Mouse (Mus musculus): Measurements from ENCODE around the gene Cope.

The Cope gene

DNA sequence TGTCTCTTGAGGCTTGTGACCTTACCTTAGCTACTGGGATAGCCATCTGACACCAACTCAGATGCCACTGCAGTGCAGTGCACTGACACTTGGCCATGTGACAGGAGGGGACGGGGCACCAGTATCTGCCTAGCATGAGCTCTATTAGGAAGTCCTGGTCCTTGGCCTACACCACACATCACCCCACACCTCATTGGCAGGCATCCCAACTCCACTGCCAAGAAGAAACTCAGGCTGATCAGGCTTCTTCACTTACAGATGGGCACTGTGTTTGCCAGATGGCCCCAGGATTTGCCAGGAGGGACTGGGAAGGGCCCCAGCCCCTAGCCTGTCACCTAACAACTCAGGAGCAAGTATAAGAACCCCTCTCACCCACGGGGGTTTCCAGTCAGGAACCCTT lies 11.1 kb downstream of the Cope start:
- DNase-seq, result no peak

DNA sequence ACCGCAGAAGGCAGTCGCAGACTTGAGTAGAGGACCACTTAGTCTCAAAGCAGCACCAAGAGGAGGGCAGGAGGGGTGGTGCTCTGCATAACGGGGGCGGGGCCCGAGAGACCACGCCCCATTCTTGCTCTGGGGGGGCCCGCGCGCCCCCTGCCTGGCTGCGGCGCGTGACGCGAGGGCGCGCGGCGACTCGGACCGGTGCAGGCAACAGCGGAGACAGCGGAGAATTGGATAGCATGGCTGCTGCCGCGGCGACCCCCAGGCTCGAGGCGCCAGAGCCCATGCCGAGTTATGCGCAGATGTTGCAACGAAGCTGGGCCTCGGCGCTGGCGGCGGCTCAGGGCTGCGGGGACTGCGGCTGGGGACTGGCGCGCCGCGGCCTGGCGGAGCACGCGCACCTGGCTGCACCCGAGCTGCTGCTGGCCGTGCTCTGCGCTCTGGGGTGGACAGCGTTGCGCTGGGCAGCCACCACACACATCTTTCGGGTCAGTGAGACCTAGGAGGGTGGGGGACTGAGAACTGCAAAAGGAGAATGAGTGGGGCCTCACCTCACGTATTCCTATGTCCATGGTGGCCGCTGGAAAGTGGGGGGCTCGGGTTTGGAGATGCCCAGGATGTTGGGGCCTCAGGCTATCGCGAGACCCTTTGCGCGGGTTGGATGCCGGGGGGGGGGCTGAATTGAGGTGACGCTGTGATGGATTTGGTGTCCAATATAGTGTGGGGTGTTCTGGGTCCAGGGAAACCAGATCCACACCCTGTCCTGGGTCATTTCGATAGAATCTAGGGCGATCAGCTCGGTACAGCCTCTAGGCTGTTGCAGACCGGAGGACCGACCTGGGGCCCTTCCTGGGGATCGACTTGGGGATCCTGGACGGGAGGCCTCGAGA lies 13.5 kb downstream of the Cope start, which contains the start of gene Cers1:
TSS of gene Cers1 (plus strand) at position 152 of the 887 bp plus-strand sequence.
- DNase-seq, result peak; percentile 87

DNA sequence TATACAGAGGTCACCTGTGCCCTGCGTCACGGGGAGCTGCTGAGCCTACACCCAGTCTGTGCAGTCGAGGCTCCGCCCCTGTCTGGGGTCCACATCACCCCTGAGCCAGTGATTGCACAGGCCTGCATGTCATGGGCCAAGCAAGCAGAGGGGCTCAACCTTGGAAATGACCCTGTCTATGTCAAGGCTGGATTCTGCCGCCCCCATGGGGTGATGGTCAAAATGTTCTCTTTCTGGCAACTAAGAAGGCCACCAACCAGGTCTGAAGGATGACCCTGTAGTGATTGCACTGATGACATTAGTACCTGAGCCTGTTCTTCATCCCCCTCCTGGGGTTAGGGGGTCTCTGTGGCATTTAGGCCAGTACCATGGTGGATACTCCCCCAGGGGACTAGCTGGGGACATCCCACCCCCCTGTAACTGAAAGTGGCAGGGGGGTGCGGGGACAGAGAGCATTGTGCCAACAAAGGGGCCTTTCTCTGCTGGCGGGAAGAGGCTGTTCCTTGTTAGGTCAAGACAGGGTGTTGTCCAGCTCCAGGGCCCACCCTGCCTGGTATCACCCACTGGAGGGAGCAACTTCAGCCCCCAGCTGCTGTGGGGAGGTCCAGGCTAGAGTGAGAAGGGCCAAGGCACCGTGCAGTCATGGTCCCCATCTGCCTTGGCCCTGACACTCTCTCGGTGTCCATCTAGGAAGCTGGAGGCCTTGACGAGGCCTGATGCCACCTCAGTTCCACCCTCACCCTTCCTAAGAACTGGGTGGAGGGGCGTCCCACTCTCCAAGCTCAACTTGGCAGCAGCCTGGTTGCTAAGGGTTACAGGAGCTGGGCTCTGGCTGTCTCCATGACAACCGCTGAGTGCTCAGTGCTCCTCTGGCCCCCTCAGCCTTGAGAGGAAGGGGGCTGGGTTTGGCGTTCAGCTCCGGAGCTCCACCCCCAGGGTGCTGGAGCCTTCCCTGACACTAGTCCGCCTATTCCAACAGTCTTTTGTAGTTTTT lies 14.5 kb downstream of the Cope start:
- DNase-seq, result peak; percentile 94

DNA sequence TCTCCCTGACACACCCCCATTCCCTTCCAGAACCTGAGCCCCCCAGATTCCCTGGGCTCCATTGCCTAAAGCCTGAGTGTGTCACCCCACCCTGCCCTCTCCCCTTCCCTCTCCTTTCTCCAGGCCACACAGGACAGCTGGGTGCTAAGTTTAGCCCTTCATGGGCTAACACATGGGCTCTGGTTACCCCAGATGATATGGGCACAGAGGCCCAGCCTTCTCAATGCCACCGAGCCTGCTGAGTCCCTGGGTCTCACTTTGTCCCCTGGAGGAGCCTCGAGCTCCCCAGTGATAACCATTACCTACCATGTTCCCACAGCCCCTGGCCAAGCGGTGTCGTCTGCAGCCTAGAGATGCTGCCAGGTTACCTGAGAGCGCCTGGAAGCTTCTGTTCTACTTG lies 15.6 kb downstream of the Cope start:
- DNase-seq, result no peak

DNA sequence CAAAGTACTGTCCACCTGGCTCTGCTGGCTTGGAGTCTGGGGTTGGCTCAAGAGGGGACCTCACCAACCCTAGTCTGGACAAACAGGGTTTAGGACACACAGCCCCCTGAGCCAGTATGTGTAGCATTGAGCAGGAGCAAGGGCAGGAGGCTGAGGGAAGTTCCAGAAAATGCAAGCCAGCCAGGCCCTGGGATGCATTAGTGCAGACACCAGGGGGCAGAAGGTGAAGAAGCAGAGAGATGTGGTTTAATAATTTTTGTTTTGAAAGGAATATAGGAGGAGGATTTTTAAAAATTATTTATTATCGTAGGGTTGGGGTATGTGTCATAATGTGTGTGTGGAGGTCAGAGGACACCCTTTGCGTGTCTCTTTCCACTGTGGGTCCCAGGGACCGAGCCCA lies 21.4 kb downstream of the Cope start:
- DNase-seq, result no peak

DNA sequence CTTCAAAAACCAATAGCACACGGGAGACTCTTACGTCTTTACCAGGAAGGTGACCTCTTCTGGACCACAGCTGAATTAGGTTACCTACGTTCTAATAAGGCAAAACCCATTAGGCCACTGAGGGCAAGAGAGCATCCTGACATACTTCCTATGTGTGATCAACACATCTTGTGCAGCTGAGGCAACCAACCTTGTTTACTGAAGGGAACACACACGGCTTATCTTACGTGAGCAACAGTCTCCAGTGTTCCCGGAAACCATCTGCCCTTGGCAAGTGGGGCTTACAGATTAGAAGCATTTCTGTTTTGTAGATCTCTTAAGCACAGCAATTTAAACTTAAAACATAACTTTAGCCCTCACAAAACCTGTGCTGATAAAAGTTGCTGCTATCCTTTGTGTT lies 25.2 kb downstream of the Cope start:
- DNase-seq, result no peak

DNA sequence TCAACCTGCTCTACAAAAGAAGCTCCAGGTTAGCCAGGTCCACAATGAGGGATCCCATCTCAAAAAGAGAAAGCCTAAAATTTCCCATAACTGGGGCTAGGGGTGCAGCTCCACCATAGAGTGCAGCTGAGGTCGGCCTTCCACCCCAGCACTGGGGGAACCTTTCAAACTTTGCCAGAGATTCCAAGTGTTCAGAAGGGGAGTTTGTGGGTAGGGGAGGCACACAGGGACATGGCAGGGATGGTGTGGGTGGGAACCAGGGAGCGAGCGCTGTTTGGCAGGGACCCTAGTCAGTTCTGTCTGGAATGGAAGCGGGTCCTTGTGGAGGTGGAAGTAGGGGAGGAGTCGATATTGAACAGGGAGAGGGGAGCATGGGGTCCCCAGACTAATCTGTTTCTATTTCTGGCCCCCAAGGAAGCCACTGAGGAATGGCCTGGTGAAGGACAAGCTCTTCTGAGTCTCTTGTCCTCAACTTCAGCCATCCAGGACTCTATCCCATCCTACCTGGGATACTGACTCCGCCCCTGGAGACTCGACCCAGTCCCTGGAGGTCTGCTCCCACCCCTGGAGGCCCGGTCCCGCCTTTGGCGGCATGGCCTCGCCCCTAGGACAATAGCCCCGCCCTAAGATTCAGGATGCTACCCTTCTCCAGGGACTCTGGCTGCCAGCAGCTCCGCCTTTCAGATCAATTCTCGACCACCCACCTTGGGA lies 27.0 kb downstream of the Cope start, which contains the start of gene Gdf1:
TSS of gene Gdf1 (plus strand) at position 694 of the 711 bp plus-strand sequence.
- DNase-seq, result no peak

DNA sequence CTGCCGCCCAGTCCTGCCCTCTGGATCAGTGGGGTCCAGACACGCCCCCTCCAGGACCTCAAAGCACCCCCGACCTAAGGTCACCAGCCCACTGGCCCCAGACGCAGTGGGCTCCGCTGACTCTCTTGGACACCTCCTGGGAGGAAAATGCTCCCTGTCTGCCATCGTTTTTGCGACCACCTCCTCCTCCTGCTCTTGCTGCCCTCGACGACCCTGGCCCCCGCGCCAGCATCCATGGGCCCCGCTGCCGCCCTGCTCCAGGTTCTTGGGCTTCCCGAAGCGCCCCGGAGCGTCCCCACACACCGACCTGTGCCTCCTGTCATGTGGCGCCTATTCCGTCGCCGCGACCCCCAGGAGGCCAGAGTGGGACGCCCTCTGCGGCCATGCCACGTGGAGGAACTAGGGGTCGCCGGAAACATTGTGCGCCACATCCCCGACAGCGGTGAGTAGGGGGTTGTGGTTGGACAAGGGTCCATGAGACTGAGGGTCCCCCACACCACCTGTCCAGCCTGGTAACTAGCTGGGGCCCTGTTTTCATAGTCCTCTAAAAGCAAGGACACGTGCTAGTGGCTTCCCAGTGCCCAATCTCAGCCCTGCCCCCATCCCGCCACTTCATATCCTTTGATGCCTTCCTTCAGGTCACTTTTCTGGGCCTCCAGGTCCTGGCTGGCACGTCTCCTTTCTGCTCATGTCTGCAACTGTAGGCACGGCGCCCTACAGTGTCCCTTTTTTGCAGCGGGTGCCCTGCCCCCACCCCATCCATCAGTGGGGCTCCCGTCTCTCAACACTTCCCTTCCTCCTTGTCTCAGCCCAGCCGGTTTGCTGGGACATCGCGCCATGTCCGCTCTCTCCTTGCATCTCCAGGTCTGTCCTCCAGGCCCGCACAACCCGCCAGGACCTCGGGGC lies 27.8 kb downstream of the Cope start:
- DNase-seq, result no peak

DNA sequence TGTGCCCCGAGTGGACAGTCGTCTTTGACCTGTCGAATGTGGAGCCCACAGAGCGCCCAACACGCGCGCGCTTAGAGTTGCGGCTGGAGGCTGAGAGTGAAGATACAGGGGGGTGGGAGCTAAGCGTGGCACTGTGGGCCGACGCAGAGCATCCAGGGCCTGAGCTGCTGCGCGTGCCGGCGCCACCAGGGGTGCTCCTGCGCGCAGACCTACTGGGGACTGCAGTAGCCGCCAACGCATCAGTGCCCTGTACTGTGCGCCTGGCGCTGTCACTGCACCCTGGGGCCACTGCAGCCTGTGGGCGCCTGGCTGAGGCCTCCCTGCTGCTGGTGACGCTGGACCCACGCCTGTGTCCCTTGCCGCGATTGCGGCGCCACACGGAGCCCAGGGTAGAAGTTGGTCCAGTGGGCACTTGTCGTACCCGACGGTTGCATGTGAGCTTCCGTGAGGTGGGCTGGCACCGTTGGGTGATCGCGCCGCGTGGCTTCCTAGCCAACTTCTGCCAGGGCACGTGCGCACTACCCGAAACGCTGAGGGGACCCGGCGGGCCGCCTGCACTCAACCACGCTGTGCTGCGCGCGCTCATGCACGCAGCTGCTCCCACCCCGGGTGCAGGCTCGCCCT lies 28.5 kb downstream of the Cope start:
- peak; percentile 82 for DNase-seq

DNA sequence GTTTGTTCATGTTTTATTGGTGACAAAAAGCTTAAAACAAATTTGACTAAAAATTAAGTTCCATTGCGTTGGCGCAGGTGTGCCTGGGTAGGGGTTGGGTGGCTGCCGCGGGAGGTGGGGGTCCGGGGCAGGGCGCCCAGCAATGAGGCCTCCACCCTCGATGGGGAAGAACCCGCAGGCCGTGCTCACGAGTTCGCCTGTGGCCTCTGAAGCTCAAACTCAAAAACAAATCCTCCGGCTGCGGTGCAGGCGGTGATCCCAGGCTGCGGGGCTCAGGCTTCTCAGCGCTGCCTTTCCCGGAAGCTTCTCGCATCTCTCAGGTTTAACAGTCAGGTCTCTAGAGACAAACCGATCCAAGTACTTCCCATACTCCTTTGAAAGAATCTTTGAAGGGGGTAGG lies 29.2 kb downstream of the Cope start:
- DNase-seq, result no peak

DNA sequence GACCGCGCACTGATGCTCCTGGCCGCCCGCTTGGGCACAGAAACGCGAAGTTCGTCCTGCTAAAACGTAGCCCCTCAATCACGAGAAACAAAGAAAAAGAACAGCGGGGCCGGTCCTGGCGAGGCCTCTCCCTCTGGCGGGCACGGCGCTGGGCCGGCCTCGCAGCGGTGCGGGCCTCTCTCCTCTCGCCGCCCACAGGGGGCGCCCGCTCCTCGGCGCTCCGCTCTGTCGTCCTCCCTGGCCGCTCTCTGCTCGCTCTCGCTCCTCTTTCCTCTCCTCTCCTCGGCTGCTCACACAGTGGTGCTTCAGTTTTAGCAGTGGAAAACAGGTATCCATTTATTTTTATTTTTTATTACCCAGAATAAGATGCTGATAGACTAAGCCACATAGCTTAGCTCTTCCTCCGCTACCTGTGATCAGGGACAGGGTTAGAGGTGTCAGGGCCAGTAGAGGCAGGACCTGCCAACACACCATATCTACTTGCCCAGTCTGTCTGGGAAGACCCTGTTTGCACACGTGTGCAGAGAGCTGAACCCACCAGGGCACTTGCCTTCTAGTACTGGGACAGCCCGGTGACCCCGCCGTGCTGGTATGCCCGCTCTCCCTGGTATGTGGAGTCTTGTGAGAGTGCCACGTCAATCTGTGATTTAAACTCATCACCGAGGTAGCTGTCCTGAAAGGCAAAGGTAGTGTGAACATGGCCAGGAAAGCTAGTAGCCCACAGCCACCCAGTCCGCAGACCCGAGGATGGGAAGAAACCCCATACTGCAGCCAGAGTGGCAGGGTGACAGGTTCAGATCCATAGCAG lies 30.0 kb downstream of the Cope start:
- peak; percentile 83 for DNase-seq

DNA sequence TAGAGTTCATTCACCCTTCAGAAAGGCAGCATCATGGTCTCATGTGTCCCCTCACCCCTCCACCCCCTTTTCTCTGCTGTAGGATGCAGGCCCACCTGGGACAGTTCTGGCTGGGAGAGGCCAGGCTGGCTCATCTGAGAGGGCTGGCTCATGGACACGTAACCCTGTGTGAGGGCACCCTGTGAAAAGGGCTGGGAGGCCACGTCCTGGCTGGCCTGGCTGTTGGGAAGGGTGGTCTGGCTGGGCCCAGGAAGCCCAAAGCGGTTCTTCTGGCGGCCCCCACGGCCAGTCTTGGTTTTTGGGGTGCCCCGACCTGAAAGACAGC lies 30.5 kb downstream of the Cope start:
- no peak for DNase-seq

DNA sequence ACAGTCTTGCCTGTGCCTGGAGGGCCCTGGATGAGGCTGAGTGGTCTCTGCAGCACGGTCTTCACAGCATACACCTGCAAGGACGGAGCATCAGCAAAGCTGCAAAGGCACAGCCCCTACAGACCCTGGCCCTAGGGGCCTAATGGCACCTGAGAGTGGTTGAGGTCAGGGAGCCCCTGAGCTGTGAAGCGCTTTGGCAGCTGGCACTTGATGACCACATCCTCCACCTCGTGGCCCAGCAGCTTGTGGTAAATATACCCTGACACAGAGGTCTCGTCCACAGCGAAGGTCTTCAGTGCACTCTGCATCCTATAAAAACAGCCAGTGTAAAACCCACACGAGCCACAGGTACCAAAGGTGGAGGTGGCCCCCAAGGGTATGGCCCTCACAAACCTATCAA lies 36.6 kb downstream of the Cope start:
- DNase-seq, result no peak

DNA sequence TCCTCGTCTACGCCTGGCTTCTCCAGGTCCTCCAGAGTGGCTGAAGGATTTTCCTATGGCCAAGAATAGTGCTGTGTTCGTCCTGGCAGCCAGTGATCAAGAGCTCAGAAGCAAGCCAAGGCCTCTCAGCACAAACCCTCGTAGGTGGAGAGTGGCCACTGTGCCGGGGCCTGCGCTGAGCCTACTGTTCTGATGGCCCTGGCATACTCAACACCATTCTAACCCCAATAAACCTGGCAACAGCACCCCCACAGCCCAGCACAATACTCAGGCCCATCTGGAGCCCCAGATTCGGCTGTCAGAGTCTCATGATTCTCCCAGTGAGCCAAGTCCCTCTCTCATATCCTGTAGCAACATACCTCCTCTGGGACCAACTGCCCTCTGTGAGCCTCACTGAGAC lies 38.3 kb downstream of the Cope start:
- DNase-seq, result no peak

DNA sequence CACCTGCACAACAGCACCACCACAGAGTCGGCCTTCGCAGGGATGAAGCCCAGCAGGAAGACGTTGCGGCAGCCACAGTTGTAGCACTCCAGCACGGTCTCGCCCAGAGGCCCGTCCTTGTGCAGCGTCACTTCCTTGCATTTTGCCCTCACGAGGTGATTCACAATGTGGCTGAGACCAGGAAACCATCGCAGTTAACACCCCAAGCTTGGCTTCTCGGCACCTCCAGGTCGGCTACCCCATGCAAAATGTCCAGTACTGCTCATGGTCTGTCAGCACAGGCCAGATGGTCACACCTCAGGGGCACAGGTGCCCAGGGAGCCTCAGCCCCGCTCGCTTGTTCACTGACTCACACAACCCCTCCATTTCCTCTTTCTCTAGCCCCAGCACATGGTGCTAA lies 39.7 kb downstream of the Cope start:
- DNase-seq, result no peak

DNA sequence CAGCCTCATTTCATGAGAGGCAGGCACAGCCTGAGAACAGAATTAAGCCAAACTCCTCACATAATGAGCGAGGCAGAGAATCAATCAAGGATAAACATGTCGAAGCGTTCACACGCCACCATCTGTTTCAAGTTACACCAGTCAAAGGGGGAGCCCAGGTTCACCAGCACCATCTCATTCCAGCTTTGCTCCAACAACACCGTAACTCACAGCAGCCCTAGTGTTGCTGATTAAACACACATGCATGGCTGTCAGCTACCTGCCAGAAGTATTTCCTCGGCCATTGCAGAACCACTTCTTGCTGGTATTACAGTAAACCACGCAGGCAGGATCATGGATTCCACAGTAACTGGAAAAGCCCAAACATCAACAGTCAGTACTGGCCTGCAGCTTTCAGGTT lies 40.8 kb downstream of the Cope start:
- no peak for DNase-seq

DNA sequence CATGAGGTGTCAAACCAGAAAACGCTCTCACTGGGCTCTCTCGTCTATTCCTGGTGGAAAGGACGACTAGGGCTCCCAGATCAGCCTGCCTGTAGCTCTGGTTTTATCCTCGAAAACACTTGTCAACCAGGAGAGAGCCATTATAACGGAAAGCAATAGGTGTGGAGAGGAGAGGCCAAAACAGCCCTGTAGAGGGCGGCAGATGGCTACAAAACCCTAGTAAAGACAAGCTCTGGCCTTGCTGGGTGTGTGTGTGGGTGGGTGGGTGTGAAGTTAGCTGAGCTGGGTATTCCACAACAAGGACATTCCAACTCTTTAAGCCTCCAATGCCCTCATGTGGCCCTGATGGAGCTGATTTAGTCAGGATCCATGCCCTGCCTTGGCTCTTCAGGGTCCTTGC lies 41.4 kb downstream of the Cope start:
- no peak for DNase-seq

DNA sequence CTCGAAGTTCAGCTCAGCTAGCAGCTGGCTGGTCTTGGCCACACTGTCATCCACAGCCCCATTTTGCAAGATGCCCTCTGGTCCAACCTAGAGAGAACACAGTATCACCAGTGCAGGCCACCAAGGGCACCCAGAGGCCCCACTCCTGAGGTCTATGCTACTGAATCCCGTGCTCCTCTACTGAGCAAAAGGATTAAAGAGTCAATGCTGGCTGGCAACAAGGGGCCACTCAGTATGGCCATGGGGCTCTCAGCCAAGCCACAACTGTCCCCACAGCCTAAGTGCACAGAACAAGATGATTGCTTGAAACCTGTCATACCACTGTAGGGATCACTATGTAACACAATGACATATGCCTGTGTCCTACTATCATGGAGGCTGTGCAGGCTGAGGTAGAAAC lies 42.0 kb downstream of the Cope start:
- DNase-seq, result no peak

DNA sequence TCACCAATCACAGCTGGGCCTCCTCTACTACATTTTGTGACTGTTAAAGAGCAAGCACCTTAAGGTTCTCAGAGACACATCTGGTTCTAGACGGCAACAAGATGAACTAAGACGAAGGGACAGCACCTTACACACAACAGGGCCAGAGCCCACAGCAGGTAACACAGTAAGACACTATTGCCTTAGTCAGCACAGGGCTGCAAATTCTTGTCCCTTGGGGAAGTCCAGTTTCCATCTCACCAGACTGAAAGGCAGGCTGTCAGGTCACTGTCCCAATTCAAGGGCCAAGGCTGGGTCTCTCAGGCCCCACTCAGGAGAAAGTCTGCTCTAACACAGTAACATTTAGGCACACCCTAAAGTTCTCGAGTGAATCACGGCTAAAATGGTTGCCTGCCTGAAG lies 45.1 kb downstream of the Cope start:
- DNase-seq, result no peak

DNA sequence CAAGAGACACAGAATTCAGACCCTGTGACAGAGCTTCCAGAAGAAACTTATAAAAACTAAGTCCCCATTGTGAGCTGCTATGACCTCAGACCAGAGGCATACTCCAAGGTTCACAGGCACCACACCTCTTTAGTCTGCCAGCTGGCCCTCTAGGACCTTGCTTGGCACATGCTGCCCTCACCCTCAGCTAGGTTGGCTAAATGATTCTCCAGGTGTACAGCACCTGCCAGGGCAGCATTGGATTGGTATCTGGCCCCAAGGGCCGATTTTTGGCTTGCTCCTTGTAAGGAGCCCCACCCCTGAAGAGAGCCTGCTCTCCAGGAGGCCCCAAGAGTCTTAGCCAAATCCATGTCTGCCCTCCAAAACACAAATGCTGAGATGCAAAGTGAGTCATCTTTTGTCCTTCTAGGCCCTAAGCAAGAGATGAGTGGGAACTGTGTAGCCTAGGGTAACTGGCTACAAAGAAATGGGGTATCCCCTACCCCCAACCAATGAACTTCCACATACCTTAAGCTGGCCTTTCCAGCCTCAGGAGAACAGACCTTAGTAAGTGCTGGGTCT lies 45.6 kb downstream of the Cope start:
- DNase-seq, result no peak
